Mouse (Mus musculus) thymus, adult 2 months (tissue): ENCODE data around the gene Grip1.

Experiments
- CTCF ChIP-seq: fragments of 200-500 bp; IDR thresholded peaks from 2 replicates; pipeline ENCODE4 v1.5.1; 2012; ENCODE audit warnings: mild to moderate bottlenecking, control low read depth, low read length, moderate library complexity, borderline replicate concordance; ENCODE audit not compliant: control insufficient read depth, poor library complexity, insufficient read depth; ENCODE audit errors: extremely low read depth
- POLR2A ChIP-seq: fragments of 200-500 bp; IDR thresholded peaks from 2 replicates; pipeline ENCODE4 v1.6.1; 2012; ENCODE audit warnings: mild to moderate bottlenecking, low read length, control low read depth, moderate library complexity; ENCODE audit not compliant: control insufficient read depth, poor library complexity, insufficient read depth; ENCODE audit errors: extremely low read depth

DNA sequence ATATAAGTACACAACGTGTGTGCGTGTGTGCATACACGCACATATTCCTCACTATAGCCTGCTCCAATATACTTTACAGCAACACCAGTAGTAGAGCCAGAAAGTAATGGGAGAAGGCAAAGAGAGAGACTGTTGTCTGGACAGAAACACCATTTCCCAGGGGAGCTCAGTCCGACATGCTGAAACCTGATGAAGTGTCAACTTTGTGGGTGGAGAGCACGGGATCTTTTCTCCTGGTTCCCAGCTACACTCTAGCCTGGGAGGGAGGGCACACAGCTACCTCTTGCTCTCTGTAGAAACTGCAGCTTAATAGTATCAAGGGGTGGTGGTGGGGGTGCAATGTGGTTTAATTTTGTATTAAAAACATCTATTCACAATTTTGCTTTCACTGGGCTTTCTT, 143.2 kb downstream of the Grip1 start:
- TF ChIP-seq POLR2A: no peak
- no peak for TF ChIP-seq CTCF
